Mouse (Mus musculus): Measurements from ENCODE around the gene Rubcn.

Gene Rubcn

DNA sequence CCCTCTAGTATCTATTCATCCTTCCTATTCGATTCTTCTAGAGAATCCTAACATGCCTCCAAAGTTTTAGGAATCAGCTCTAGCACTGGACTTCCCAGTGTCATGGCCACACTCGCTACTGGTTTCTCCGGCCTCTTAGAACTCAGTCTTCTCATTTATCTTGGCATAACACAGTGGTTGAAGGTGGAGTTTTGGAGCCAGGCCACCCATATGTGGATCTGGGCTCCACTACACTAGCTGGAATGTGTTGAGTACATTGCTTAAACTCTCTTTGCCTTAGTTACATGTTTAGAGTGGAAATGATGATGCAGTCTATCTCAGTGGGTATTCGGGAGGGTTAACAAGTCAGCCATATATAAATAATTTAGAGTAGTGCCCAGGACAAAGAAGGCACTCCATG is 59.5 kb downstream of the Rubcn start:
- DNase-seq (ENCODE audit: low spot score) = no peak

- no peak for DNase-seq (ENCODE audit: low spot score)
Observed at GRCm38 (mm10) chr16:32815160-32815605, 62.4 kb downstream of the Rubcn start.

DNA sequence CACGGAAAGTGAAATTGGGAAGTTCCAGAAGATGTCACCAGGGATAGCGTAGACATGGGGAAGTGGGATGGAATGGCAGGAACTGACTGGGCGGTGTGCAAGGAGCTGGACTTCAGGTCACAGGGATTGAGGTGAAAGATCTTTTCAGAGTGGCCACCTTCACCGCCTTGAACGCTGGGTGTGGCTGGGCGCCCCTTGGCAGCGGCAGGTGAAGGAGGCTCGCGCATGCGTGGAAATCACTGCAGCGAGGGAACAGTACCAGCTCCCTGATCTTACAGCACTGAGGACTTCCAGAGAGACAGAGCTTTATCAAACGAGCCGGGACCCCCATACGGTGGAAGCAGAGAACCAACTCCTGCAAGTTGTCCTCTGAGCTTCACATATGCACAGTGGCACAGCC is 63.0 kb downstream of the Rubcn start:
- no peak for DNase-seq (ENCODE audit: low spot score)

DNA sequence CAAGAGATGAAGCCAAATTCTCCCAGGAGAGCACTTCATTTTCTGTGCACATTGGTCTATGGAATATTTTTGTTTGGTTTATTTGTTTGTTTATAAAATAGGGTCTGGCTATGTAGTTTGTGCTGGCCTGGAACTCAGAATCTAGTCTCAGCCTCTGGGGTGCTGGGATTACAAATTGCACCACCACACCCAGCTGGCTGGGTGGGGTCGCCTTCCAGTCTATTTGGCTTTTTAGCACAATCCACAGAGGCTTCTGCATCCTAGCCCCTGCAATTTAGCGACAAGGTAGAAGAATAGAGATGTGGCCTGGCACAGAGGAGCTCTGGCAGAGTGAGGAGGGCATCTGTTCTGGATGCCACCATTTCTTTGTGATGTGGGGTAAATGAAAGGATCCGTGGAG is 63.8 kb downstream of the Rubcn start:
- DNase-seq (ENCODE audit: low spot score) = no peak

- no peak for DNase-seq (ENCODE audit: low spot score)
Observed at GRCm38 (mm10) chr16:32813362-32813761, 64.2 kb downstream of the Rubcn start.

DNA sequence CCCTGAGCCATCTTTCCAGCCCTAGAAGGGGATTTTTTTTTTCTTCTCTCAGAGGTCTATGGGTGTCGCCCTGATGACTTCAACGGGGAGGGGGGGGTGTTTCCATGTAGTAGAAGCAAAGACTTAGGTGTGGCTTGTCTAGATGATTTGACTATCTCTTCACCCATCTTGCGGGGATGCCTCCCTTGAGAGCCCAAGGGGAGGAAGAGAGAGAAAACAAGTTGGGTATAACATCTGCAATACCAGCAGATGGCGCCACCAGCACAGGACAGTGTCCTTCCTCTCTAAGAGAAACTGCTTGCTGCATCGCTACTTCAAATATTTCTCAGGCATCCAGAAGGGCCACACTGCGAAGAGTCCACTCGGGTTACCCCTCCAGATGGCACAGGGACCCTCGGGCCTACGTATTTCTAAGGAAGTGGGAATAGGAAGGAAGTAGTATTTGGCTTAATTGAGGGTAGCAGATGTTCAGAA is 64.6 kb downstream of the Rubcn start:
- DNase-seq (ENCODE audit: low spot score) = peak; percentile 38

DNA sequence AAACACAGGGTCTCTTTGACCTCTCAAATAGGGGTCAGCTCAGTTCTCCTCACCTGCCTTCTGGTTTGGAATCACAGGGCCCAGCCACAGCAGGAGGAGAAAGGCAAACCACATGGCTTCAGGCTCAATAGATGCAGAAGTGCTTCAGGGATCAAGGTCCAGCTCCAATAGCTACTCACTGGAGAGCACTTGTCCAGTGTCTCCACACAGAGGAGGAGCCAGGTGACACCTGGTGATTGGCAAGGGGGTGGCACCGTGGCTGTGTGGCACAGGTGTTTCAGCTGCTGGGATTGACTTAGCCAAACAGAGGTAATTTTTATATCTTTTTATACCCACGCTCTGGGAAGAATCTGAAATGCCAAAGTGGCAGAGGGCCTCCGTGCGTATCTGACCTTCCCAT is 67.2 kb downstream of the Rubcn start, which contains the start of gene Smbd1:
Smbd1 (minus strand) TSS at position 157 of the 400 bp plus-strand sequence.
- DNase-seq (ENCODE audit: low spot score) = no peak

- DNase-seq (ENCODE audit: low spot score) = no peak
Observed at GRCm38 (mm10) chr16:32807408-32808185, 70.0 kb downstream of the Rubcn start.

DNA sequence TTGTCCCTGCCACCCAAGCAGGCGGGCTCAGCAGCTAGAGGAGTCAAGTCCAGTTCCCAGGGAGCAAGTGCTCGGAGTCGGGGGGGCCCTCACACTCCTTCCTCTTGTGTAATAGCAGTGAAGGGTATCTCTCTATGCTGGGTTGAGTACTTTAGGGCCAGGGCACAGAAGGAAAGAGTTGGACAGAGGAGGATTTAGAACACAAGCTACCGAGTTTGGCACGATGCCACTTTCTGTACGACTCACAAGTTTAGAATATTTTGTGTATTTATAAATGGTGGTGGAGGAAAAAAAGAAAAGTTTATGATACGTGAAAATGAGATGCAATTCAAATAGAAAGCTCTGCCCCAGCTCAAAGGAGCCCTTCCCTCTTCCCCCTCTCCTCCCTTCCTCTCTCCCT is 72.4 kb downstream of the Rubcn start:
- no peak for DNase-seq (ENCODE audit: low spot score)

GRCm38 (mm10) chr16:32803901-32804300 is 73.7 kb downstream of the Rubcn start:
- DNase-seq (ENCODE audit: low spot score) = no peak

DNA sequence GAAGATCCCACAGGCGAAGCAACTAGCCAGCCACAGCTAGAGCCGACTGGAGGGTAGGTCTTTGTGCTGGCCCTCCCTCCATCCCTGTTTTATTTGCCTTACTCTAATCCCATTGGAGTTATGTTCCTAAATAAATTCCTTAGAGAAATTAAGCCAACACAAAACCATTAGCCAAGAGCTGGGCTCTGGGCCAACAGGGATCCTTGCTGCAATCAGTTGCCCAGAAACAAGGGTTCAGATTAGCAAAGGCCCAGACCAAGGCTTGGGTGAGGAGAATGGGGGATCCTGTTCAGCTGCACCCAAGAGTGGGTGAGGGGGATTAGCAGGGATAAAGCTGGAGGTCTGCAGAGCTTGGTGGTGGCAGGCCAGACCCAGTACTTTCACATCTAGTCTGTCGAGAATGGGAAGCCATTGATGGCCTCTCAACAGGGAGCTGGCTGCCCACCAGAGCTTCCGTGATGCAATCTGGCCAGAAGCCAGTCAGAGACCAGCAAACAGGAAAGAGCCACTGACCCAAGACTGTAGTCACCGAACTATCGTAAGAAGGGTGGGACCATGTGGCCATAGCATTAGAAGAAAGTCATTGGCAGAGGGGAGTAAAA is 74.2 kb downstream of the Rubcn start:
- peak; percentile 56 for DNase-seq (ENCODE audit: low spot score)

GRCm38 (mm10) chr16:32797426-32797689 is 80.2 kb downstream of the Rubcn start, which contains the start of gene Muc20:
Gene Muc20, minus strand, starts transcription at chr16:32797435.
- DNase-seq (ENCODE audit: low spot score) = no peak

GRCm38 (mm10) chr16:32796676-32797425 is 80.7 kb downstream of the Rubcn start:
- no peak for DNase-seq (ENCODE audit: low spot score)

DNA sequence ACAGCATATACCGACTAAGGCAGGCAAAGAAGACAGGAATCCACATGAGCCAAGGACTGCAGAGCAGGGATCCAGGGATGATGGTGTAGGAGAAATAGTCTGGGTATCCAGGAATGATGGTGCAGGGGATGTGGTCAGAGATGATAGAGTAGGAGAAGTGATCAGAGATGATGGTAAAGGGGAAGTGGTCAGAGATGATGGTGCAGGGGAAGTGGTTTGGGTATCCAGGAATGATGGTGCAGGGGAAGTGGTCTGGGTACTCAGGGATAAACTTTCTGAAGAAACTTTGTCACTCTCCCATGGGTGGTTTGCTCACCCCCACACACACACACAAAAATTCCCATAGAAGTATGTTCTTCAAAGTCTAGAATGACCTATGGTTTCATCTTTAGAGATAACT is 82.4 kb downstream of the Rubcn start:
- DNase-seq (ENCODE audit: low spot score) = no peak

DNA sequence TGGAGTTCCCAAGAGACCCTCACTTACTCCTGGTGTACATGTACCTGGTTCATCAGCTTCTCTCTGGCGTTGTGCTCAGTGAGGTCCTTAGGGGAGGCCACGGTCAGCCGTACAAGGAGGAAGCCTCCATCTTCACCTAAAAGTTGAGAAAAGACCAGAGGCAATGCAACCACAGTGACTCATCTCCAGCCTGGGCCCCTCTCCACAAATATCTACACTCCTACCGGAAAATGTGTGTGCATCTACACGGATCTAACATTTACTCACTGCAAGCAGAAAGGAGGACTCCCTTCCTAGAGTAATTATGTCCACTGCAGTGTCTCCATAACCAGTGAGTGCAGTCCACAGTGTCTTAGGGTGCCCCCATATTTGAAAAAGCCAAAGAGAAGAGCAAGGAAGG is 87.5 kb downstream of the Rubcn start:
- no peak for DNase-seq (ENCODE audit: low spot score)

- DNase-seq (ENCODE audit: low spot score) = no peak
Observed at GRCm38 (mm10) chr16:32784840-32785239, 92.7 kb downstream of the Rubcn start.

- DNase-seq (ENCODE audit: low spot score) = no peak
Observed at GRCm38 (mm10) chr16:32783324-32784062, 94.1 kb downstream of the Rubcn start.

GRCm38 (mm10) chr16:32778956-32779355 is 98.6 kb downstream of the Rubcn start:
- no peak for DNase-seq (ENCODE audit: low spot score)

- no peak for DNase-seq (ENCODE audit: low spot score)
Observed at GRCm38 (mm10) chr16:32776676-32777075, 100.9 kb downstream of the Rubcn start.
